Mouse (Mus musculus): ENCODE measurements at regions not wholly inside any gene's neighbourhood (a gene's known extent, or its start where the extent isn't known, plus 50 kb on each side); places are given as distances from the start of the nearest gene placed in this dataset.

GRCm38 (mm10) chrX:12375796-12376195, 211.8 kb upstream of the Atp6ap2 start:
- no peak for DNase-seq

GRCm38 (mm10) chrX:12376238-12376980, 211.2 kb upstream of the Atp6ap2 start:
- DNase-seq, result no peak

- no peak for DNase-seq
Observed at GRCm38 (mm10) chrX:12377441-12377840, 210.2 kb upstream of the Atp6ap2 start.

GRCm38 (mm10) chrX:12392145-12392825, 195.3 kb upstream of the Atp6ap2 start:
- DNase-seq, result peak; percentile 12

GRCm38 (mm10) chrX:12409319-12409718, 178.3 kb upstream of the Atp6ap2 start:
- DNase-seq, result no peak

- no peak for DNase-seq
Observed at GRCm38 (mm10) chrX:12425566-12425965, 162.0 kb upstream of the Atp6ap2 start.

- peak; percentile 11 for DNase-seq
Observed at GRCm38 (mm10) chrX:12426664-12427063, 160.9 kb upstream of the Atp6ap2 start.

GRCm38 (mm10) chrX:12432289-12432688, 155.3 kb upstream of the Atp6ap2 start:
- DNase-seq, result no peak

- no peak for DNase-seq
Observed at GRCm38 (mm10) chrX:12435656-12436055, 151.9 kb upstream of the Atp6ap2 start.

- peak; percentile 11 for DNase-seq
Observed at GRCm38 (mm10) chrX:12436106-12436505, 151.5 kb upstream of the Atp6ap2 start.

GRCm38 (mm10) chrX:12439447-12439846, 148.2 kb upstream of the Atp6ap2 start:
- peak; percentile 3 for DNase-seq

GRCm38 (mm10) chrX:12443794-12444193, 143.8 kb upstream of the Atp6ap2 start:
- no peak for DNase-seq

GRCm38 (mm10) chrX:12445093-12445492, 142.5 kb upstream of the Atp6ap2 start:
- DNase-seq, result no peak

- DNase-seq, result no peak
Observed at GRCm38 (mm10) chrX:12447962-12448361, 139.6 kb upstream of the Atp6ap2 start.

- no peak for DNase-seq
Observed at GRCm38 (mm10) chrX:12449688-12450087, 137.9 kb upstream of the Atp6ap2 start.

GRCm38 (mm10) chrX:12452979-12453769, 134.4 kb upstream of the Atp6ap2 start:
- no peak for DNase-seq

- no peak for DNase-seq
Observed at GRCm38 (mm10) chrX:12461657-12462056, 125.9 kb upstream of the Atp6ap2 start.

GRCm38 (mm10) chrX:12462936-12463647, 124.5 kb upstream of the Atp6ap2 start:
- no peak for DNase-seq

GRCm38 (mm10) chrX:12466312-12466711, 121.3 kb upstream of the Atp6ap2 start:
- DNase-seq, result peak; percentile 35

- peak; percentile 24 for DNase-seq
Observed at GRCm38 (mm10) chrX:12466897-12467296, 120.7 kb upstream of the Atp6ap2 start.

- peak; percentile 57 for DNase-seq
Observed at GRCm38 (mm10) chrX:12467528-12468179, 119.9 kb upstream of the Atp6ap2 start.

- DNase-seq, result no peak
Observed at GRCm38 (mm10) chrX:12472296-12472695, 115.3 kb upstream of the Atp6ap2 start.

All from embryo, embryonic 11 days (tissue).